9 mouse cellular contexts compared by ENCODE assay signal in the genomic region with DNA sequence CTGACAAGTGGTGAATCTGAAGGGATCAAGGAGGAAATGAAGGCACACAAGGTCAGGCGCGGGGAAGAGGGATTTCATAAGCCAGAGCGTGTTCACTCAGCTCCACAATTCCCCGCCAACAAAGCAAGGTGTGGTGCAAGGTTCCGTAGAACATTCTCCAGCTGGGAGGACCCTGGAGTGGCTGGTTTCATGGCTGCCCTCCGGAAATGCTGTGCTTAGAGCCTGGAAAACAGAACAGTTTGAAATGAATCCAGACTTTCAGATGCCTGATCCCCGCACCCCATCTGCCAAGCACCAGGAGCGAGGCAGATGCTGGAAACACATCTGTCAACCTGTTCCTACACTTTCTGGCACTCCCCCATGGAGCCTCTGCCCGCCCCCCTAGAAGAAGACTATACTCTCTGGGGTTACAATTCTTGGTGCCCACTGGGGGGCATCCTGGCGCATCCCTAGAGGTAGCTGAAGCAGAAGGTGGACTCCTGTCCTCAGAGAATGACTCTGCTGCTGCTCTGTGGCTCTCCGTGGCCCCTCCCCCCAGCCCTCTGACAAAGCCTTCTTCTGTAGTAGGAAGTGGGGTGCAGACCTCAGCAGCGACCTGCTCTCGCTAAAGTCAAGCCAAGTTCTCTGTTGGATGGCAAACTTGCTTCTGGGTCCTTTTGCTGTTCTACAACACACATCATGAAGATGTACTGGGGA. TPM values are rescaled to one million over a fixed set of nuclear protein-coding genes. Genes with fewer than 3 reads are reported as not detected.
DNase-seq lines count a peak whose midpoint lies in the region; ATAC-seq lines count a peak whose summit lies in the region.
"Had no signal": no experiment of that assay in that cellular context is flagged by ENCODE, and none has a peak within 500 bp of the region (broad histone marks: within the 10 kb centered on the region; RNA-seq: fewer than 3 reads in every experiment).

No protein-coding gene starts in this region.

- no peaks in the 10 kb centered on the region for H3K36me3 ChIP-seq in hindbrain, embryonic 14.5 days (replicated peaks; ENCODE audit: control insufficient read depth, insufficient read depth)

- no peaks in the 10 kb centered on the region for H3K9me3 ChIP-seq in hindbrain, embryonic 14.5 days (ENCODE audit: control insufficient read depth, low read length)

- H3K4me3 ChIP-seq in hindbrain, embryonic 14.5 days (replicated peaks; ENCODE audit: low read length): no peak overlapping the region

- 0 out of 2 replicates have a peak, but pooled peaks cover 3% of the 10 kb centered on the region for H3K27me3 ChIP-seq in hindbrain, embryonic 14.5 days (ENCODE audit: control insufficient read depth, insufficient read depth, low read length)

- 0 out of 2 replicates have a peak overlapping the region, but pooled peaks have one; percentile 1 for H3K4me2 ChIP-seq in hindbrain, embryonic 14.5 days (replicated peaks)

- H3K4me1 ChIP-seq in hindbrain, embryonic 14.5 days (replicated peaks; ENCODE audit: control insufficient read depth, insufficient read depth, low read length): no peaks in the 10 kb centered on the region

- no peak overlapping the region for H3K9ac ChIP-seq in hindbrain, embryonic 14.5 days

- no peak overlapping the region for H3K27ac ChIP-seq in hindbrain, embryonic 14.5 days
- H3K27ac ChIP-seq: macrophage had no signal

- ATAC-seq in hindbrain, embryonic 14.5 days (ENCODE audit: low FRiP score): no peak
- ATAC-seq in monocyte, adult 5-6 weeks (replicated peaks; ENCODE audit: insufficient number of reproducible peaks, low FRiP score, low TSS enrichment, poor library complexity, severe bottlenecking): no peak

- 25% methylated on average over 13 of the region's 13 CpGs for WGBS in hindbrain, embryonic 14.5 days

- DNase-seq in cerebellum, postnatal 10 days: peak; percentile 35 to 53
- DNase-seq in cerebellum, adult 9-10 months: no peak
- DNase-seq in right cerebral cortex, adult 18-20 months: peak; percentile 21
- DNase-seq in right cerebral cortex, postnatal 25 days: no peak
- DNase-seq in hindbrain, embryonic 14.5 days (ENCODE audit: low spot score): no peak
- DNase-seq in lung, postnatal 14 days: peak; percentile 7
- no peak for DNase-seq in MN1 (ENCODE audit: low spot score)

RNA-seq across cellular contexts. Expression of a gene that starts 54.5 kb away (rescaled TPM):
- 25.1 and 29.0 TPM in 2 replicates for polyA plus RNA-seq in hindbrain, embryonic 14.5 days (2014; fragmentation: Nextera tagmentation; extraction: Ambion mirVana)
- 12.9 to 19.7 TPM (median 18.0 TPM) in 3 replicates for total RNA-seq in monocyte, adult 5-6 weeks (2017)

Comparison
In these comparisons a context has a peak if more than half of its experiments do, and no peak if none do; other contexts are left out.
1. DNase-seq: peak in cerebellum, postnatal 10 days (2 of 2), right cerebral cortex, adult 18-20 months (single experiment) and lung, postnatal 14 days (single experiment); none in cerebellum, adult 9-10 months (single experiment), right cerebral cortex, postnatal 25 days (single experiment), hindbrain, embryonic 14.5 days (single experiment) and MN1 (single experiment).